Mouse (Mus musculus): ENCODE results near the gene Zfp750. TPM values are rescaled to one million over a fixed set of nuclear protein-coding genes. Genes with fewer than 3 reads are reported as not detected.
A peak's percentile ranks its signal among the peaks of the same experiment; 100 is the strongest.

Zfp750 gene
- total RNA-seq, 4 experiments from 2014 or later, result 0.59 to 0.73 TPM; not detected in 2

DNA sequence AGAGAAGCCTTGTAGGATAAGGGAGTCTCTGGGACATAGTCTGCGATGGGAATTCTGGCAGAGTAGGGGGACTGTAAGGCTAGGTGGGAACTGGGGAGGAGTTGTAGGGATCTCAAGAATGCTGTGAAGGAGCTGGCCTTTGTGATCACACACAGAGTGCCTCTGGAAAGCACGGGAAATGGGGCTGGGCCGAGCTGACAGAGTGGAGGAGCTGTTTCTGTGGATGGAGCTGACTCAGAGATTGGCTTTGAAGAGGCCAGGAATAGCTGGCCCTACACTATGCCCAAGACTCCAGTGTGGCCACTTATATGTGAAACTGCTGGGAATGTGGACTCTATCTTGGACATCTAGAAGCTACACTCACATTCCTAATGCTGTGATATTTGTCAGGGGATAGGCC, 17.4 kb upstream of the Zfp750 start:
- DNase-seq, result no peak

DNA sequence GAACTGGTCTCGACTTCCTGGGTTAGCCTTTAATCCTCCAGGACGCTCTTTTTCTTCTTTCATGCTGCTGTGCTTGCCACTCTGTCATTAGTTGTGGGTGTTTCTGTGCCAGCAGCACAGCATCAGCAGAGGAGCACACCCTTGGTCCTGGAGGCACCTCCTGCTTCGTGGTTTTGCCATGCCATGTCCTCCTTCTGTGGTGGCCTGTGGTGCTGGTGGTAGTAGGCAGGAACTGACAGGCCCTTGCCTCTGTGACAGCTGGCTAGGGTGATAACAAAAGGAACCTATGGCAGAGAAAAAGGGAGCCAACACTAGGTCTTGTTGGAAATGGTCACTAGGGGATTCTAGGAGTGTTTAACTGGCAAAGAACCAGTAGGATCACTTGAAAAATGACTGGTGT, 10.6 kb upstream of the Zfp750 start:
- no peak for DNase-seq

DNA sequence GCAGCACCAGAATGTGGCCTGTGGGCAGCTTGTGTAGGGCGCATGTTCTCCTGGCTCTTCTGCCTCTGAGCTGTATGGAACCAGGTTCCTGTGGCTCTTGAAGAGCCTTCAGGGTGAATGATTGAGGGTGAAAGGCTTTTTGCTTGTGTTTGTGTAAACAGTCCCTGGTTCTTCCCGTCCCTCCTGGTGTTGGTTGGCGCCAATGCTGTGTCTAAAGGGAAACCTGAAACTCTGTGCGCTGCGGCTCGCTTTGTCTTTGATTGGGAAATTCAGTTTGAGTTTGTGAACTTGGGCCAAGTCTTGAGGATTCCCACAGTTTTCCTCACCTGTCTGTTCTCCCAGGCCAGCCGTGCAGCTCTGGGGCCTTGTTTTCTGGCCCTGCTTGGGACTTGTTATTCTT, 5.1 kb upstream of the Zfp750 start:
- DNase-seq, result no peak

DNA sequence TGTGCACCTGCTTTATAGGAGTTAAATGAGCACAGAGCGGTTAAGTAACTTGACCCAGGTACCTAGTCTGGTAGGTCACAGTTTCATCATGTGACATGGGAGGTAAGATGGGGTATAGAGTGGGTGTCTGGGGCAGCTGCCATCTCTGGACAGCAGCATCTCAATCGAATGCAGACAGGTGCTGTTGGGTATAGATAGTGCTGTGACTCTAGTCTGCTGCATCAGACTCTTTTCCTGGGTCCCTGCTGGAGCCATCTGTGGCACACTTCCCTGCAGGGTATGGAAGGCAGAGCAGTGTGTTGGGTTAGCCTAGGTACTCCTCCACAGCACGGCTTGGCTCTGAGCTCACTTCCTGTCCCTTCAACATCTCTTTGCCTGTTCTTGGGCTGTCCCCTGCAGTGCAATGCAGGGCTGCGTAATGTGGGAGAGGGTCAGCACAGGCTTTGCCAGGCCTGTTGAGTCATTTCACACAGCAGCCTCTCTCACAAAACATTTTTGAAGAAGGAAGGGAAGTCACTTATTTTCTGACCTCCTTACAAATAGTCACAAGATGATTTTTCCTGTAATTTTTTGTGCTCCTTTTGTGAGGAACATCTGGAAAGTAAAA, 3.1 kb upstream of the Zfp750 start:
- no peak for DNase-seq

DNA sequence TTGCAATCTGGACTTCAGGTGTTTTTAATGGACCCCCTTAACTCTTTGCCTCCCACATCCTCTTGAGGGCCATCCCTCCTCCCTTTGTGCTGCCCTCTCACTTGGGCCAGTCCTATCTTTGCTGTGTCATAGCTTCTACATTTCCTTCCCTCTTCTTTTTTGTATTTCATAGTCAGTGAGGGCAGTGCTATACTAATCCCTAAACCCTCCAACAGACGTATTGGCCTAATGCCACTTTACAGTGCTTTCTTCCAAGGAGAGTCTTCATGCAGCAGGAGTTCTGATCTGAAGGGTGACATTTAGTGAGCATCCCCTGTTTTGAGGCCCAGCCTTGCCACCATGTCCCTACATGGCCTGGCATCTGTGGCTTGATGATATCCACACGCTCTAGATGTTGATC, 1.6 kb upstream of the Zfp750 start:
- DNase-seq, result no peak

DNA sequence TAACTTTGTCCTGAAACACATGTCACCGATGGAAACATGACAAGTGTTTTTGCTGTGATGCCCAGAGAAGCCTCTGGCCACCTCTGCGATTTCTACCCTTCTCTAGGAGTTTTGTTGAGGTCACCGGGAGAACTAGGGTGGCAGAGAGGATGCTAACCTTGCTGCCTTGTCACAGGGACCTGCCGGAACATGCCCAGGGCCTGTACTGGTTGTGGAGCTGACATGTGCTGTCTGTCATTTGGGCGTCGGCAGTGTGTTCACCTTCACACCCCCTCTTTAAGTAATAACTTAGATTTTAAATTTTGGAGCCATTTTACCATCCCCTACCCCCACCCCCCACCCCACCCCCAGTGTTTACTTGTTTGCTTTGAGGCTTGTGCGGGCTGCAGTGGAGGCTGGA, 570 bp upstream of the Zfp750 start:
- no peak for DNase-seq

DNA sequence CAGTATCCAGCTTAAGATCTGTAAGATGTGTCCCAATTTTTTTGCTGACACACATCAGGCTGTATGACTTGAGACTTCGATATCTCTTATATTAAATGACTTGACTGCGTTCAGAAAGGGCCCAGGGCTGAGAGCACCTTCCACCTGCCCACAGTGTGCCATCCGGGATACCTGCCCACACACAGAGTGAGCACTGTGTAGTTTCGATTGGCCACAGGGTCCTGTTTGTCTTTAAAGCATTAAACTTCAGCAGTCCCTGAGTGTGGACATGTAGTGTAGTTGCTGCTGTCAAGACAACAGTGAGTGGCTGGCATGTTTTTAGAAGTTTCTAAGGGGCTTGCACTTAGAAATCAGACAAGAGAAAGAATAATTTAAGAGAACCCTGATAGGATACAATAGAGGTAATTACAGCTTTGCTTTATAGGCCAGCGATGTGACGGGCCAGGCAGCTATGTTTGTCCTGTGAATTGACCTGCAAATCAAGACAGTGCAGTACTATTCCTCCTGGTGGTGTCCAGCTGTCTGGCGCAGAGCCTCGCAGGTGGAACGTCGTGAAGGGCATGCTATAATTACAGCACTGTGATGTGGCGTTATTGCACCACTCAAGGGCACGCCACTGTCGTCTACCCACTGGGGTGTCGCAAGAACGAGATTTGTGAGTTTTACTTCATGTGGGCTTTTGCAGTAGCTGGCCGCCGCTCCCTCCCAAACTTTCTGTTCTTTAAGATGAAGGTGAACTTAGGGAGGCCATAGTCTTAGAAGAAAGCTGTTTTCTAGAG, 1.3 kb downstream of the Zfp750 start:
- peak; percentile 42 for DNase-seq

DNA sequence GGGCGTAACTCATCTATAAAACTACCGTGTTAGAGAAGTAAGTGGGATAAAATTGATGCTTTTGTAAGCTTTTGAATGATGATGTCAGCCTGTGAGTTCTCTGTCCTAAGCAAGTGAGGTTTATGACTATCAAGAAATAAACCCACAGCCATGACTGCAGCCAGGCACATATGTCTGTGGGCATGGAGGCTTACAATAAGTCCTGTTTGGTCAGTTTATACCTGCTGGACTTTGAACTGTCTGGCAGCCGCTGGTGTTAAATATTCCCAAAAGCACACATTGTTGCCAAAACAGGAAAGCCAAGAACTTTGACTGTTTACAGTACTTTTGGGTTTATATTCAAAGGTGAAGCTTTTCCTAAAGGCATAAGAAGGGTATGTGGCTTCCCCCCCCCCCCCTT, 2.2 kb downstream of the Zfp750 start:
- no peak for DNase-seq

DNA sequence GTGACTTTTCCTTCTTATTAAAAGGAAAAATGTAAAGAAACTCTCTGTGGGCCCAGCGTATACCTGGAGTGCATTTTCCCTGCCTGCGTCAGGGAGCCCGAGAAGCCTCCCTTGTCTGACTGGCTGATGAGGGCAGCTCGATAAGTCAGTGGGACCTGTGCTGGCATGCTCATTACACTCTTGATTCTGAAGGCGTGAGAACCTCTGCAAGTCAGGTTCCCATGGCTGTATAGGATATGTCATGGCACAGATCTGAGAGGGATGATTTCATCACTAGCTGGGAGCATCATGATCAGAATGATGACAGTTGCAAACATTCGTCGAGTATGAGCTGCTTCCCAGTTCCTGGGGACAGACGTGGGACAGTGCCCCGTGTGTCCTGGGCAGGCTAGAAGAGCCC, 3.1 kb downstream of the Zfp750 start:
- DNase-seq, result no peak

DNA sequence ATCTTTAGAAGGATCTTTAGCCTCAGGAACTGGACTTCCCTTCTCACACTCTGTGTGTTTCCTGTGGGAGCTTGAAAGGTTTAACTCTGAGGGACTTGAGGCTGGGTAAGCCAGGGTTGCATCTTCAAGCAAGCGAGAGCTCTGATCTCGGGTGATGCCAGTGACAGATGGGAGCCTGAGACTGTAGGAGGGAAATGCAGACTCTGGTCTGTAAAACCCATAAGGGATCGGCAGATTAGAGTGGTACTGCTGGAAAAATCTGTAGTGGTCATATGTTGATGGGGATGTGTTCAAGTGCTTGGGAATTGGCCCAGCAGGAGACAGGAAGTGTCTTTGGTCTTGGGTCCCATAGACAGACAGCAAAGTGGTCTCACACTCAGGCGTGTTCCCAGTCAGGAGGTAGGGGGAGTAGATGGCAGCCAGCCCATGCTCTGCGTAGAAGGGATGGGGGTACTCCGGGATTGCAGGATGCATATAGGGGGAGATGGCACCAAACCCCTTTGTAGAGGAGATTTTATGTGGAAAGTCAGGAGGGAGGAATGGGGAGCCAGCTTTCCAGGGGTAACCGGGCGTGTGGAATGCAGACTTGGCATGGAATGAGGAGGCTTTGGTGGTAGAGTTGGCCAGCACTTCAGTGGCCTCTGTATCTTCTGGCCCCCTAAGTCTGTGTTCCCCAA, 6.1 kb downstream of the Zfp750 start:
- no peak for DNase-seq

DNA sequence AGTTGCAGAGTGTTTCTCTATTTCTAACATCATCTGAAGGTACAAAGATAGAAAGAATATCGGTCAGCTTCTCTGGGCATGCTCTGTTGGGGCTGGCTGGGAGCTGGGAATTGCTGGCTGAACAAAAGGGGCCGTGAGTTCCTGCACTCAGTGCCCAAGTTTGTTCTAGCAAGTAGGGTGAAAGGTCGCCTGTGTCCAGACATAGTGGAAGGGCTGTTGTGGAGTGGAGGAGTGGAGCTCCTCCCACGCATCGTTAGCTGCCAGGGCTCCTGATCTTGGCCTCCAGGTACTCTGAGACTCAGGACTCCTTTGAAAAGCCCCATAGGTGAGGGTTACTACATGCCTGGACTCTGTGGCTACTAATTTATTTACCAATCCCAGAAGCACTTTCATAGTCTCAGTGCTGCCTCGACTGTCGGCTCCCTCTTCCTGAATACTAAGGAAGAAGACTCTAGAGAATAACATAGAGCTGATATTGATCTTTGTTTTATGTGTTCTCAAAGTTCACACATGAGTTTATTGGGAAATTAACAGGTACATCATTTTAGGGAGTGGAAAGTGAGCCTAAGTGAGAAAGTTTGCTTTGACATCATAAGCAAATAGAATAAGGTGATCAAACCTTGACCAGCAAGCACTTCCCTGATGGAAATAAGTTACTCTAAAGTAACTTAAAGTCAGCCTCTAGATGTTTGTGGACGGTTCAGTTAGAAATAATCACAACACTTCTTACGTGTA, 8.5 kb downstream of the Zfp750 start:
- no peak for DNase-seq

DNA sequence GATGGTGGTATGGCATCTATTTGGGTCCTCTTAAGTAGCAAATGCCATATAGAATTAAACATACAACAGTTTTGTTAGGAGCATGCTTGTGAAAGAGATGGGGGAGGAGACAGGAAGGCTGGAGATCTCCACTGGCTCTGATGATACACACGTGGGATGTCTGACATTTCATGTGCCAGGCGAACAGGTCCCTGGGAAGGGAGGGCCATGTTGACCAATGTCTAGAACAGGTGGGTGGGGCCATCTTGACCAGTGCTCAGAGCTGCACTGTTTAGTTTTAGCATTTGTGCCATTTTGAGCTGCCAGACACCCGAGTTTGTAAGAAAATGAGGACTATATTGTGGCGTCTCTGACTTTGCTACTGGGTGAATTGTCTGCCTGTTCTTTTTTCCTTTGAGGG, 10.7 kb downstream of the Zfp750 start:
- DNase-seq, result no peak

DNA sequence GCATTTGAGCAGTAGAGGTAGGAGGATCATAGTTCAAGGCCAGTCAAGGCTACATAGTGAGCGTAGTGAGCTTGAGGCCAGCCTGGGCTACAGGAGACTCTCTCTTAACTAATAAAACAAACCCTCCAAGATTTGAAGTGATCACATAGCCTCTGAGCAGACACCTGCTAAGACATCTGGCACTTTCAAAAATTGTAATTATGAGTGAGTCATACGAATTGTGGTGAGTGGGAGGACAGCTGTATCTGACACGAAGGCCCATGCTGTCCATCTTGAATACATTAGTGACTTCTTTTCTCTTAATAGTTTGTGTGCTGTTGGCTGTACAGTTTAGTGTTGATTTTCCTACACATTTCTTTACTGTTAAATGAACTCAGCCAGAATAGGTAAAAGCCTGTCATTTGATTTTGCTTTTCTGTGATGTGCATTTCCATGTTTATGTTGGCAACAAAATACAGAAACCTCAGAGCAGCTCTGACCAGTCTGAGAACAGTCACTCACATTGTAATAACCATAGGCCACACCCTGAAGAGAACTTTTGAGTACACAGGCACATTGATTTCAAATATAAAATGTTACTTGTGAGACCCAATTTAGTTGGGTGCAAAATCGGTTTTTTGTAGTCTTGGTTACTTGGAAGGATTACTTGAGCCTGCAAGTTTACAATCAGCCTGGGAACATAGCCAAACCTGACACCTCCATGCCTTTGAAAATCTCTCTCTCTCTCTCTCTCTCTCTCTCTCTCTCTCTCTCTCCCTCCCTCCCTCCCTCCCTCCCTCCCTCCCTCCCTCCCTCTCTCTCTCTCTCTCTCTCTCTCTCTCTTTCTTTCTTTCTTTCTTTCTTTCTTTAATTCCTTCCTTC, 16.9 kb downstream of the Zfp750 start:
- no peak for DNase-seq

DNA sequence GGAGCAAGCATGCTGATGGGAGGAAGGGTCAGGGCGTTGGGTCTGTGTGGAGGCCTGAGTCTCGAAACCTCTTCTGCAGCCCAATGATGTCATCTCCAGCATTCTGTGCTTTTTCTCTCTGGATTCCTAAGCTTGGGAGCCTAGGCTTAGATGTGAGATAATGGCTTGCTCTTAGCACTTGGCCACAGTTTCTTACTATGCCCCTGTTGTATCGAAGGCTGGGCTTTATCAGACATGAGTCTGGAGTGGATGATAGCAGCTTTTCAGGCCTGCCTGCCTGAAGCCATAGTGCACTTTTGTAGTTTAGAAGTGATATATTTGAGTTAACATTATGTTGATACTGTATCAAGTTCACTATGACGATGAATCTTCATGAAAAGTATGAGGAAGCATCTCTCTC, 17.6 kb downstream of the Zfp750 start:
- no peak for DNase-seq

DNA sequence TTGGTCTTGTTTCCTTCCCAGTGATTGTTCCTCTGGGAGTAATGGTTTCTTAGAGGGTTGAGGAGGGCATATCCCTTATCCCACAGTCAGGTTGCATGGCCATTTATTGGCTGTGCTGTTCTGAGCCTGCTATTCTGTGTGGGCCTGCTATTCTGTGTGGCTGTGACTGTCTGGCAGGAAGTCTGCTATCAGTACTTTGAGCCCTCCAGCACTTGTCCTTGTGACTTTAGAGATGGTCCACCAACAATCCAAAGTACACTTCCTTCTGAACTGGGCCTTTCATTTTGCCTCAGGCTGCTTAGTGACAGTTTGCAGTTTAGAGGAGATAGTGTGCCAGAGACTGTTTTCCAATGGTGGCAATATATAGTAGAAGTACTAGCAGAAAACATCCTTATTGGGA, 18.5 kb downstream of the Zfp750 start:
- DNase-seq, result no peak

DNA sequence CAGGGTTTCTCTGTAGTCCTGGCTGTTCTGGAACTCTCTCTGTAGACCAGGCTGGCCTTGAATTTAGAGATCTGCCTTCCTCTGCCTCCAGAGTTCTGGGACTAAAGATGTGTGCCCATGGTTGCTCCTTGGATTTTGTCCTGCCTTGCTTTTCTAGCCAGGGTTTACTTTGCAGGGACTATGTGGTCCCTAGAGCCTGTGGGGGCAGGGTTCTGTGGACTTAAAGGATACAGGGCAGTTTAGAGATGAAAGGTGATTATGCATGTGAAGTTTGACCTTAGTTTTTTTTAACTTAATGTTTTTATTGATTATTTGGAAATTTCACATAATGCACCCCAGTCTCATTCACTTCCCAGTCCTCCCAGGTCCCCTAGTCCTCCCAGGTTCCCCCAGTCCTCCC, 28.5 kb downstream of the Zfp750 start:
- no peak for DNase-seq

DNA sequence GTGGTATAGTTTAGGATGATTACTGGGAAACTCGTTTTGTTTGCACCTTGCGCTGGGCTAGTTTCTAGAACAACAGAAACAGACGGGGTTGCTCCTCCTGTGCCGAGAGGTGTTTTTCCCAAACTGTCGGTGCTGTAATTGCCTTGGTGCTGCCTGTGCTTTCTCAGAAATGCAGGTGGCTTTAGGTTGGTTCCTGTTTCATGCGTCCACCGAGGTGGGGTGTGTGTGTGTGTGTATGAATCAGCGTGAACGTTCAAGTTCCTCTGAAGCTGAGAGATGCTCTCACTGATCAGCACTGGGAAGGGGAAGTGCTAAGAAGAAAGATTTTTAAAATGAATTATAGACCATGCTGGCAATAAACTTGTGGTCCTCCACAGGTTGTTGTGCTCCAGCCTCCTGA, 33.3 kb downstream of the Zfp750 start:
- no peak for DNase-seq

DNA sequence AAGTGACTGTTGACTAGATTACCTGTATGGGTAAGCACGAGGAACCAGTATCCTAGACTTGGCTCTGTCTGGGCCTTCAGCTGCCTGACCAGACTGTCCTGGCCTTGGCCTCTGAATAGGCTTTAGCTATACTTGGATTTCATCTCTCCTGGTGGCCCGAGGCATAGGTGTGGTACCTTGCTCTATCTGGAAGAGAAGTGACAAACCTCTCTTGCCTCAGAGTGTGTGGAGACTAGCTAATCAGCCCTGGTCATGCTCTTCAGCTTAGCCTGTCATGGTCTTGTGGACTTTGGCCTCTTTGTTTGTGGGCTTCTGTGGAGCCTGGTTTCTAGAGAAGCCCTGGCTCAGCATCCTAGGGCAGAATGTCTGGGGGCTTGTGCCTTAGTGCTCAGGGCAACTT, 38.0 kb downstream of the Zfp750 start:
- DNase-seq, result no peak

DNA sequence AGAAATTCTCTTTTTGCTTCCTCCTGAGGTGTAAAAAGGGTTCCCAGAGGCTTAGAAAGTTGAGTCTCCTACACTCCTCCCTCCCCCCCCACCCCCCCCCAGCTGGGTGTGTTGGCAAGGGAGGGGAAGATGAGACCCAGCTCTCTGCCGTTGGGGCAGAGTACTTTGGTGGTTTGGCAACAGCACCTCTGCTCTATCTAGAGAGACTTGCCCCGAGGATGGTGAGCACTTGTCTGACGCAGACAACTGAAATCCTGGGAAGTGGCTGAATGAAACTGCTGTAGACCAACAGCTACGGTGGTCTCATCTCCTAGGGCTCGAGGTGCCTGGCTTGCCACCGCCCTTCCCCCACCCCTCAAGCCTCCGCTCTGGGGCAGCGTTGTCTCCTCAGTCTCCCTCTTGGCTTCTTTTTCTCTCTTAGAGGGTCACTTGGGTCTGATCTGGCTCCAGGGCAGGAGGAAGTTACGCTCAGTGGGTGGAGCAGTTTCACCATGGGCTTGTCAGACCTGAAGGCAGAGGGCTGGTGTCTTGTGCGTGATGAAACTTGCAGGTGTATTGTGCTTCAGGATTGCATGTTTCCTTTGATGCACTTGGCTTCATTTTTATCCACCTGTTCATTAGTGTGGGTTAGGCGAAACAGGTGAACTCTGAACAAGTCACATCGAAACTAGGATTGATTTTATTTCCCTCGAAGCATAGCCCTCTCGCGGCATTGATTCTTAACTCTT, 39.5 kb downstream of the Zfp750 start:
- no peak for DNase-seq

DNA sequence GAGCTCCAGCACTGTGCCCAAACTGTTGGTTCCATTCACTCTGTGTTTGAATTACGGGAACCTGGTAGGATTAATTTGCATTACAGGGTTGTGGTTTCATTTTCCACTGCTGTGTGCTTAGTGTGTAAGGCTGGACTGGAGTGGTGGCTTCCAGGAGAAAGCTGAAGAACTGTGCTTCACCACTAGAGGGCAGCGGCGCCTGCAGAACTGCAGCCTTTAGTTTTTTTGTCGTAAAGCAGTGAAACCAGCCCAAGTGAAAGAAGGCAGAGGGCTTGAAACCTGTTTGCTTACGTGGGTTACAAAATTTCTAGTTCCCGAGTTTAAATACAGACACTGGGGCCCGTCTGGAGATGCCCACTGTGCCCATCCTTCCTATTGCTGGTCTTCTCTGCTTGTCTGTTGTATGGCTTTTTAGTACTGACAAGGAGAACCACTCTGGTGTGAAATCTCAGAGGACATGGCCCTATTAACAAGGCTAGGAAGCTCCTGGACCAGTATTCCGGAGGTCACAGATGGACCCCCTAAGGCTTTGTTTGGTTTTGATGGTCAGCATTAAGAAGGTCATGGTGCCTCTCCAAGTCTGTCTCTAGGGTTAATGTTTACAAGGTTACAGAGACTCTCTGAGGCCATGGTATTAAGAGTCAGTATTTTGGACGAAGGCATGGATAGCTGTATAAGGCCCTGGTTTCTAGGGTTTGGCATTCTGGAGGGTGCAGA, 43.3 kb downstream of the Zfp750 start:
- peak; percentile 53 for DNase-seq

DNA sequence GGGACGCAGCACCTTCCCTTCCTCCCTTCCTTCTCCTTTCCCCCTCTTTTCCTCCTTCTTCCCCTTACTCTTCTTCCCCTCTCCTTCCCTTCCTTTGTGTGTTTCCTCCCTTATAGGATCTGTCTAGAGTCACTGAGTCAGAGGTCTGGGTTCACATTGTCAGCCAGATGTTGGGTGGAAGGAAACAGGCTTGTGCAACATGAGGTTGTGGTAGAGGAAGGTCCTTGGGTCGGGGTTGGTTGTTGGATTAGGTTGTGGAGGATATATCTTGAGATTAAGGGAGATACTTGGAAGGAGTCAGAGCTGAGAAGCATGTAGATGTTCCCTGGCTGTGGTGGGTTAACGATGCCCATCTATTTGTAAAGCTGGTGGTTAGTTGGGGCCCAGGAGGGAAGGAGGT, 44.3 kb downstream of the Zfp750 start:
- DNase-seq, result no peak

Measured in adrenal gland, adult 8-10 months (tissue).